Mouse (Mus musculus) fibroblast of lung, adult 2 months (primary cell): ENCODE results near the gene Zbtb5.
"Not testable (repeated sequence)": the region's sequence is repeated elsewhere in the genome, so short reads cannot be mapped to it uniquely, and the experiment has no call there.

Experiments
- DNase-seq: peaks from one replicate; pipeline ENCODE4 v3.0.0-alpha.2; 2011; ENCODE audit warnings: low read depth

The Zbtb5 gene

DNA sequence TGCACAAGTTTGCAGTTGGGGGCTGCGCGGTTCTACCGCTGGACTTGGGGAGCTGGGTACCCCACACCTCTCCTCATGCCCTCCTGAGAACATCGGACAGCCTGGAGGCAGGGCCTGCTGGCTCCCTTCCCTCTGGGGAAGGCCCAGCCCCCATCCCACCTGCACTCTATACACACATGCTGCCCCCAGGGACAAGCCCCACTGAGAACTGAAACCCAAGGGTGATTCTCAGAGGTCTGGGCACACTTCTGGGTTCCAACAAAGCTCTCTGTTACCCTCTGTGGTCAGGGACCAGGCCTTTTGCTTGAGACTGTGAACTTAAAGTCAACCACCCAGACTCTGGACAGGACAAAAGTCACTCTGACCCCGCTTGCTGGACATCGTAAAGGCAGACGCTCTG is 42.2 kb downstream of the Zbtb5 start:
- DNase-seq, result no peak

DNA sequence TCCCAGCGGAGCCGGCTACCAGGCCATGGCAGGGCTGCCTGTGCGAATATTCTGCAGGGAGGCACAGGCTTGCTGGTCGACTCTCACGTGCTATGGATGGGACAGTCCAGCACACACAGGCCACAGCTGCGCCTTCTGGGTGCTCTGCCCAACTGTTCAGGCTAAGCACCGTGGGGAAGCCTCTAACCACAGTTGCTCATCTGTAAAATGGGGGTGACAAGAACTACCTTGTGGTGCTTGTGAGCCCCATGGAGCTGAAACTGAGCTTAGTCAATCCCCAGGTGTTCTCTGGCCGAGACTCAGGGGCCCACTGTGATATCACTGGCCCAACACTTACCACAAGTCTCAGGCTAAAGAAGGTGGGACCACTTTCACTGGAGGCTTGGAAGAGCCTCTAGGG is 44.8 kb downstream of the Zbtb5 start:
- no peak for DNase-seq

DNA sequence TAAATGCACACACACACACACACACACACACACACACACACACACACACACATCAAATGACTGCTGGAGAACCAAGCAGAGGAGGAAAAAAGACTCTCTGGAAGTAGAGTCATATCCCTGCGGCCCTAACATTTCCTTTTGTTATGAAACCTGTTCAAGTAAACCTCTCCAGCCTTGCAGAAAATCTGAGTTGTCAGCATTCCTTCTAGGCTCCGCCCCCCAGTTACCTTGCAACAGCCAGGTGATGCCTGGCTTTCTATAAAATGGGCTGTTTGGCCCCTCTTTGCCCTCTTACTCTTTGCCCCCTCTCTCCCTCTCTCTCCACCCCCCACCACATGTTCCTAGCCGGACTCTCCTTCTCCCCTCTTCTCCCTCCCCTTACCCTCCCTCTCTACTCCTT is 46.5 kb downstream of the Zbtb5 start:
- no peak for DNase-seq

DNA sequence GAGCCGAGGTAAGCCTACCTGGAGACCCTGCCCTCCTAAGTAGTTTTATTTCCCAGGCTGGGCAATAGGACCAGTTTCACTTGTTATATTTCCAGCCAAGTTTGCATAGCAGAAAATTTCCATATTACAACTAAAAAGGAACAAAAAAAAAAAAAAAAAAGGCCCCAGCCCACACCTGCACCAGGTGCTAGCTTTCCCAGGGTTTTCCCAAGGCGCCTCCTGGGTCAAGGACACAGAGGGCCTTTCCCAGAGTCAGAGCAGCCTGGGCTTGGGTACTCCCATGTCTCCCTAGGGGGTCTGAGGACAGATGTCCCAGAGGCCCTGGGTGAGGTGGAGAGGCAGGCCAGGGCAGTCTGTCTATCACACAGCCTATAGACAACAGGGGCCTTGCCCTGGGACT is 47.0 kb downstream of the Zbtb5 start:
- no peak for DNase-seq

DNA sequence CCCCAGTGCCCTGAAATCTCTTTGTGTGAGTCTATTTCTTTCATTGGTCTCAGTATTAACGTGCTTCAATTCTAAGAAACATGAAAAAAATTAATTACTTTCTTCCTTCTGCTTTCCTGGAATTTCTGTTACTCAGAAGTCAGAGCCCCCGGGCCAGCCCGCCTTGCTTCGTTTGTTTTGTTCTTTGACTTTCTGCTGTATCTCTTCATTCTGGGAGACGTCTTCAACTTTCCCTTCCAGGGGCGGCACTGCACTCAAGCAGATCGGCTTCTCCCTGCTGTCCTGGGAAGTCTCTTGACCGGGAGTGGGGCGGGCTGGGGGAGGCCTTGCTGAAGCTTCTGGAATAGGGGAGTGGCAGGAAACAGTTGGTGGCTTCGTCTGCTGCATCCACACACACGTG is 49.1 kb downstream of the Zbtb5 start:
- no peak for DNase-seq

DNA sequence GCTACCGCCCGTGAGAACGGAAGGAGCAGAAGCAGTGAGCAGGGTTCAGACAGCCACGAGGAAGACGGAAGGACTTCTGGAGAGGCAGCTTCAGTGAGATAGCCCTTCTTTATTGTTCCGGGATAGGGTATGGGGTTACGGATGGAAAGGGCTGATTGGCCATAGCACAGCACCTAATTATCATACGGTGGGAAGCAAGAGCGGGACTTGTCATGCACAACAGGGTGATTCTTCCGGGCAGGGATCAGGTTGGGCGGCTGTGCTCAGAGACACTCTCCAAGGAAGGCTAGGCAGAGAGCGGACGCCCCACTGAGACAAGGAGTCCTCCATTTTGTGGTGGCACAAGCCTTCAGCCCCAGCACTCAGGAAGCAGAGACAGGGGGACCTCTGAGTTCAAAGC is 53.0 kb downstream of the Zbtb5 start:
- DNase-seq, result no peak

DNA sequence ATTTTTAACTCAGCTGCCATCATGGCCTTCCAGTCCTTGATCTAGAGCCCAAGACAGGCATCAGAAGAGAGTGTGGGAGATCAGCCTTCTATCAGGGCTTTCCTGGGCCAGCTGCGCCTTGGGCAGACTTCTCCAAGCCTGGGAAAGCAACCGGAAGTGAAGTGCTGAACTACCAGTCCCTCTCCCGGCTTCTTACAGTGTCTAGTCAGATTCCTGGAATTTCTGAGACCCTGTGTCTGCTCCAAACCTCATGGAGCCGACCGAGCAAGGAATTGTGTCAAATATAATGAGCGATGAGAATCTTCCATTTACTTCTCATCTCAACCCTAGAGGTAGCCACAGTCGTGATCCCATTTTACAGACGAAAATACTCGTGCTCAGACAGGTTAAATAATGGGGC is 53.4 kb downstream of the Zbtb5 start:
- no peak for DNase-seq

DNA sequence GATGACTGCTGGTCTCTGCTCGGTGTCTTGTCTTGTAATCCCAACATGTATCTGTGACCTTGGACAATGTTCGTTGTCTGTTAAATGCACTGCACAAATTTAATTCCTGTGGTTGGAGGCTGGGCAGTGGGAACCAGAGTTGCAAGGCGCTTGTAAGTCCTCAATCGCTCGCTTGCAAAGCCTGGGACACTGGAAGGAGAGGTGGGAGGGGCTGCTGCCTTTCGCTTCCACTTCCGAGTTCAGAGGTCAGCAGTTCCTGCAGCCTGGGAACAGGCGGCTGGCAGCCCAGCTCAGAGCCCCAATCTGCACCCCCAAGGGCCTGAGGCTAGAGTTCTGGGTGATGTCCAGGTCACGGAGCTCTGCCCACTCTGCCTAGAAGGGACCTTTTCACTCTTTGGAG is 59.2 kb downstream of the Zbtb5 start:
- no peak for DNase-seq

DNA sequence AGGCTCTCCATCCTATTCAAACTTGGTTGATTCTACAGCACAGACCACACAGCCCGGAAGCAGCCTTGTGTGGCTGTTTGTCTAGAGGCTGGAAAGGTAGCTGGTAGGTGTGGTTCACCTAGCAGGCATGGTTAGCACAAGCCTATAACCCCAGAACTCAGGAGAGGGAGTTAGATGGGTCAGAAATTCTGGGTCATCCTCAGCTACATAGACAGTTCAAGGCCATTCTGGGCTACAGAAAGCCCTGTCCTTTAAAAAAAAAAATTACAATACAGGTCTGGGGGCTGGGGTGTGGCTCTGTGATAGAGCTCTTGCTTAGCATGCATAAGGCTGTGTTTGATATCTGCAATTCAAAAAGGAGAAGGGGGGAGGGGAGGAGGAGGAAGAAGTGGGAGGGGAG is 63.9 kb downstream of the Zbtb5 start:
- DNase-seq, result no peak

DNA sequence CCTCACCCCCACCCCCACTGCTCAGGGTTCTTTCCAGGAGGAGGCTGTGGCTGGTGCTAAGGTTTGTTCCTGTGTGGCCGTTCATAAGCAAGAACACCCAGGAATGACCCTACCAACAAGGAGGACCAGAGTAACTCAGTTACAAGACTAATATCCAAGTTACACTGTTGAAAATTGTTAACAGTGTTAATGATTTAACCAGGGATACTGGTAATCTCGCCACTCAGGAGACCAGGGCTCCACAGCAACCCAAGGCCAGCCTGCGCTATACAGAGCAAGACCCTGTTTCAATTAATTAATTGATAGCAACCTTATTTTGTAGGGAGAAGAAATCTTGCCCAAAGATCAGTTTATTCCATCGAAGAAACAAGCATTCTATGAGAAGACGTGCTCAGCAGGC is 64.7 kb downstream of the Zbtb5 start:
- no peak for DNase-seq

DNA sequence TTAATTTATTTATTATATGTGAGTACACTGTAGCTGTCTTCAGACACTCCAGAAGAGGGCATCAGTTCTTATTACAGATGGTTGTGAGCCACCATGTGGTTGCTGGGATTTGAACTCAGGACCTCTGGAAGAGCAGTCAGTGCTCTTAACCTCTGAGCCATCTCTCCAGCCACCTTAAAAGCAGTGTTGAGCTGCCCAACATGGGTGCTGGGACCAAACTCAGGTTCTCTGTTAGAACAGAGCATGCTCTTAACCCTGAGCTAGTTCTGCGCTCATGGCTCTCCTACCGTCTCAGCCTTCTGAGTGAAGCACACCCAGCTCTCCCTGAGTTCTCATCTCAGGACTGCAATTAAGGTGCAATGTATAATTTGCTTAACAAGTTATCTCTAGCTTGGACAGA is 66.1 kb downstream of the Zbtb5 start:
- DNase-seq, result not testable (repeated sequence)

DNA sequence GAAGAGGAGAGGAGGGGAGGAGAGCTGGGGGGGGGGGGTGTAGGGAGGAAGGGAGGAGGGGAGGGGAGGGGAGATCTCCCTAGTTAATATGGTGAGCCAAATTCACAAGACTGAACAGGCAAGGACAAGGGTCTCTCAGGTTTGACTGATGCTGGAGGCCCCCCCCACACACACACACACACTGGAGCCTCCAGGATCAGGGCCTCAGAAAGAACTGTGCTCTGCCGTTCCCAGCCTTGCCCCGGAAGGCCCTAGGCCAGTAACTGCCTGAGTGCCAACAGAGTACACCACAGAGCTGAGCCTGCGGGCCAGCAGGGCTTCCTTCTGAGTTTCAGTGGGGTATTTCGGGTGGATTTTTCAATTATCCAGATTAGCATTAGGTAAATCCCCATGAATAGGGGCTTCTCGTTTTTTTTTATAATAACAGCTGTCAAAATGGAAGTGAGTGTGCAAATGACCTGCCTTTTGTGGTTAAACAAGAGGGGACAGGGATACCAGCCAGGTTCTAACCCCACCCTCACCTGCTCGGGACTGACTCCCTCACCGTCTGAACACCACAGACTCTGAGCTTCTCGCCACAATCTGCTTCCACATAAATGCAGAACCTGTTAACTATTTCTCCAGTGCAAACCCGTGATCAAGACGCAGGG is 67.7 kb downstream of the Zbtb5 start:
- DNase-seq, result no peak

DNA sequence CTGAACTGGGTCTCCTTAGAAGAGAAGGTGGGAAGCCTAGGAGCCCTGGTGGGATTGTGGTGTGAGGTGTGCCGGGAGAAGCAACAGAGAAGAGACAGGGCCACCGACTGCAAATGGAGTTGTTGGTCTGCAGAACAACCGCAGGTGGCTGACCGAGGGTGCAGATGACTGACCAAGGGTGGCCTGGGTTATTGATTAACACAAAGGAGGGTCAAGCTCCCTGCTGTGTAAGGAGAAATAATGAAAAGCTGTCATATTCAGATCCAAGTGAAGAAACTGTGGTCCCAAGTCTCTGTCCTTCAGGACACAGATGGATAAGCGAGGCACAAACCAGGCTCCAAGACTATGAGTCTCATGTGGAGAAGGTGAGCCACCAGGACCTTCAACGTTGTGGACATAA is 68.7 kb downstream of the Zbtb5 start:
- no peak for DNase-seq

DNA sequence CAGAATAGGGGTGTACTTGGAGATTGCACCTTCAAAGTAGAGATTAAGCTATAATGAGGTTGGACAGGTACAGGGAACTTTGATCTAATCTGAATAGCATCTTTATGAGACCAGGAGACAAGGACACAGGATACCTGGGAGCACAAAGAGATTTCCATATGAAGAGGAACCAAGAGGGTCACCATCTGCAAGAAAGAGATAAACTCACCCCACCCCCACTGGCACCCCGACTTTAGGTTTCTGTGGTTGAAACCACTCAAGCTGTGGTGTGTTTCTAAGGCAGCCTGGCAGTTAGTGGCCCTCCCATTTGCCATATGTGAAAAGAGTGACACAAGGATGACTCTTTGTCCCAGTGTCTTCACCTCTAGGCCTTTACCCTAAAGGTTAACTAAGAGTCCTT is 70.0 kb downstream of the Zbtb5 start:
- DNase-seq, result no peak
